Mouse (Mus musculus) kidney, adult 9 months (tissue): Measurements from ENCODE around the gene Mras.

Source experiments
- DNase-seq: peaks from one replicate; pipeline ENCODE4 v3.0.0; 2022

Gene Mras

GRCm38 (mm10) chr9:99437031-99437764, at the start of gene Mras:
Gene Mras, minus strand, starts transcription at chr9:99437381.
- DNase-seq: no peak

- no peak for DNase-seq
These were observed 48.0 kb upstream of the Mras start for GRCm38 (mm10) chr9:99485144-99485543.

- no peak for DNase-seq
These were observed 47.5 kb upstream of the Mras start for GRCm38 (mm10) chr9:99484632-99485031.

GRCm38 (mm10) chr9:99483191-99483590, 46.0 kb upstream of the Mras start:
- no peak for DNase-seq

GRCm38 (mm10) chr9:99480764-99481163, 43.6 kb upstream of the Mras start:
- DNase-seq: no peak

- no peak for DNase-seq
These were observed 42.1 kb upstream of the Mras start for GRCm38 (mm10) chr9:99479181-99479711.

GRCm38 (mm10) chr9:99471334-99471733, 34.2 kb upstream of the Mras start:
- DNase-seq: no peak

- DNase-seq: no peak
These were observed 33.3 kb upstream of the Mras start for GRCm38 (mm10) chr9:99470347-99471092.

- DNase-seq: no peak
These were observed 32.6 kb upstream of the Mras start for GRCm38 (mm10) chr9:99469681-99470273.

GRCm38 (mm10) chr9:99468572-99468971, 31.4 kb upstream of the Mras start:
- no peak for DNase-seq

GRCm38 (mm10) chr9:99464876-99465275, 27.7 kb upstream of the Mras start:
- DNase-seq: no peak

GRCm38 (mm10) chr9:99459730-99460129, 22.5 kb upstream of the Mras start:
- DNase-seq: no peak

- DNase-seq: peak; percentile 62
These were observed 21.5 kb upstream of the Mras start for GRCm38 (mm10) chr9:99458529-99459208.

- no peak for DNase-seq
These were observed 17.0 kb upstream of the Mras start for GRCm38 (mm10) chr9:99454211-99454610.

- DNase-seq: no peak
These were observed 14.0 kb upstream of the Mras start, which contains the start of gene Nme9 for GRCm38 (mm10) chr9:99451161-99451560. Gene Nme9, plus strand, starts transcription at chr9:99451475.

- DNase-seq: peak; percentile 40
These were observed 12.9 kb upstream of the Mras start for GRCm38 (mm10) chr9:99449886-99450647.

- no peak for DNase-seq
These were observed 10.1 kb upstream of the Mras start for GRCm38 (mm10) chr9:99447323-99447722.

GRCm38 (mm10) chr9:99446259-99446658, 9.1 kb upstream of the Mras start:
- DNase-seq: no peak

- no peak for DNase-seq
These were observed 7.5 kb upstream of the Mras start for GRCm38 (mm10) chr9:99444590-99445178.

- DNase-seq: no peak
These were observed 4.7 kb upstream of the Mras start for GRCm38 (mm10) chr9:99441647-99442433.

- no peak for DNase-seq
These were observed 3.8 kb upstream of the Mras start for GRCm38 (mm10) chr9:99440941-99441340.
